In the genomic region with DNA sequence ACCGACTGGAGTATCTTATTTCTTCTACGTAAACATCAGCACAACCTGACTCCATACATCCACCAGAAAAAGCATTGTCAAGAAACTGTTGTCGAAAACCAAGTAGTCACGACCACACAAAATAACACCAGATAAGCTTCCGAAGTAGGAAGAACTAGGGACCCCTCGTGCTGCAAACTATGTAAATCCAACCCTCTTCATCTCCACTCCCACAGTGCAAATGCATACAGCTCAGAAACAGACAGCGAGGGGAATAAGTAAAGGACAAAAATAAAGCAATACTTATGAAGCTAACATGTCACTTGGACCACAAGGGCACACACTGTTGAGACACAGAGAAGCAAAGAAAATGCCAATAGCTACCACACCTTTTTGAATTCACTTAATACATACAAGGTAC, we compare ENCODE assay signal across 12 mouse cellular contexts. TPM values are rescaled to one million over a fixed set of nuclear protein-coding genes. Genes with fewer than 3 reads are reported as not detected.
A peak's percentile ranks its signal among the peaks of the same experiment; 100 is the strongest.
DNase-seq lines count a peak whose midpoint lies in the region; ATAC-seq and TF ChIP-seq lines count a peak whose summit lies in the region.
"Had no signal": no experiment of that assay in that cellular context is flagged by ENCODE, and none has a peak within 500 bp of the region (broad histone marks: within the 10 kb centered on the region; RNA-seq: fewer than 3 reads in every experiment).

No protein-coding gene starts in this region.

- intact Hi-C loops in heart, postnatal 14 days (cut with DNase I), result no loop called here

- peak overlapping the region; percentile 20 for H3K4me3 ChIP-seq in heart, embryonic 16.5 days (ENCODE audit: low read length)
- peak overlapping the region; percentile 89 for H3K4me3 ChIP-seq in embryonic facial prominence, embryonic 10.5 days
- H3K4me3 ChIP-seq in forebrain, postnatal 0 days (ENCODE audit: low read depth, low read length), result peak overlapping the region; percentile 70
- peak overlapping the region; percentile 66 for H3K4me3 ChIP-seq in midbrain, embryonic 14.5 days (replicated peaks; ENCODE audit: low read depth, low read length)

- no peak for ATAC-seq in heart, embryonic 16.5 days (replicated peaks; ENCODE audit: extremely low read depth, insufficient read depth, low FRiP score)
- no peak for ATAC-seq in forebrain, postnatal 0 days
- ATAC-seq in midbrain, embryonic 14.5 days (ENCODE audit: low FRiP score, low TSS enrichment), result no peak
- no peak for ATAC-seq in granulocyte monocyte progenitor cell, adult 5-6 weeks (replicated peaks; ENCODE audit: poor library complexity, severe bottlenecking)

- DNase-seq in heart, postnatal 14 days, result no peak
- DNase-seq in embryonic facial prominence, embryonic 10.5 days (ENCODE audit: low spot score), result no peak
- DNase-seq in forebrain, postnatal 0 days, result peak; percentile 76
- peak; percentile 39 for DNase-seq in midbrain, embryonic 14.5 days
- no peak for DNase-seq in urinary bladder, postnatal 10 days (ENCODE audit: low spot score)
- no peak for DNase-seq in cerebellum, postnatal 25 days
- DNase-seq: cerebellum, postnatal 10 days; right cerebral cortex, postnatal 25 days; thymus, postnatal 14 days had no signal

- 52% methylated on average over 7 of the region's 7 CpGs for WGBS in heart, embryonic 16.5 days
- WGBS in embryonic facial prominence, embryonic 10.5 days, result 81% methylated on average over 7 of the region's 7 CpGs
- WGBS in forebrain, postnatal 0 days, result 40% methylated on average over 7 of the region's 7 CpGs
- 36% methylated on average over 7 of the region's 7 CpGs for WGBS in midbrain, embryonic 14.5 days

- TF ChIP-seq CTCF in forebrain, postnatal 0 days (IDR thresholded peaks at IDR 0.05; ENCODE audit: low read depth), result no peak

- H3K4me1 ChIP-seq in heart, embryonic 16.5 days (ENCODE audit: control insufficient read depth, insufficient read depth, low read length), result peaks cover 53% of the 10 kb centered on the region
- peaks cover 79% of the 10 kb centered on the region for H3K4me1 ChIP-seq in embryonic facial prominence, embryonic 10.5 days
- no peaks in the 10 kb centered on the region; the same call in 1 of the 2 replicates for H3K4me1 ChIP-seq in forebrain, postnatal 0 days (ENCODE audit: insufficient read depth)
- H3K4me1 ChIP-seq in midbrain, embryonic 14.5 days (ENCODE audit: control insufficient read depth, insufficient read depth, low read length), result peaks cover 19% of the 10 kb centered on the region

- H3K36me3 ChIP-seq in heart, embryonic 16.5 days (ENCODE audit: control insufficient read depth, insufficient read depth), result 0 out of 2 replicates have a peak, but pooled peaks cover 2% of the 10 kb centered on the region
- H3K36me3 ChIP-seq in embryonic facial prominence, embryonic 10.5 days (replicated peaks), result peaks cover 65% of the 10 kb centered on the region
- H3K36me3 ChIP-seq in forebrain, postnatal 0 days (ENCODE audit: insufficient read depth), result no peaks in the 10 kb centered on the region
- H3K36me3 ChIP-seq in midbrain, embryonic 14.5 days (ENCODE audit: control insufficient read depth, insufficient read depth, low read length), result peaks cover 12% of the 10 kb centered on the region; the same call in 1 of the 2 replicates

- no peaks in the 10 kb centered on the region for H3K9me3 ChIP-seq in heart, embryonic 16.5 days (replicated peaks; ENCODE audit: control insufficient read depth, low read length)
- H3K9me3 ChIP-seq in embryonic facial prominence, embryonic 10.5 days, result no peaks in the 10 kb centered on the region
- no peaks in the 10 kb centered on the region for H3K9me3 ChIP-seq in forebrain, postnatal 0 days (ENCODE audit: low read length)
- no peaks in the 10 kb centered on the region for H3K9me3 ChIP-seq in midbrain, embryonic 14.5 days (ENCODE audit: control insufficient read depth, low read length)

- H3K27ac ChIP-seq in heart, embryonic 16.5 days (ENCODE audit: low read length), result peak overlapping the region; percentile 18; the same call in 1 of the 2 replicates
- no peak overlapping the region for H3K27ac ChIP-seq in embryonic facial prominence, embryonic 10.5 days (replicated peaks)
- H3K27ac ChIP-seq in forebrain, postnatal 0 days (ENCODE audit: low read depth, low read length), result peak overlapping the region; percentile 96
- H3K27ac ChIP-seq in midbrain, embryonic 14.5 days (replicated peaks; ENCODE audit: low read depth, low read length), result peak overlapping the region; percentile 43

- H3K27me3 ChIP-seq in heart, embryonic 16.5 days (ENCODE audit: control insufficient read depth, insufficient read depth, low read length), result no peaks in the 10 kb centered on the region
- H3K27me3 ChIP-seq in embryonic facial prominence, embryonic 10.5 days (replicated peaks; ENCODE audit: low read depth, poor library complexity, severe bottlenecking), result peaks cover 32% of the 10 kb centered on the region
- no peaks in the 10 kb centered on the region for H3K27me3 ChIP-seq in forebrain, postnatal 0 days (ENCODE audit: insufficient read depth, low read length)
- no peaks in the 10 kb centered on the region for H3K27me3 ChIP-seq in midbrain, embryonic 14.5 days (ENCODE audit: control insufficient read depth, insufficient read depth, low read length)

- H3K9ac ChIP-seq in heart, embryonic 16.5 days (ENCODE audit: low read length), result no peak overlapping the region; the same call in 1 of the 2 replicates
- H3K9ac ChIP-seq in forebrain, postnatal 0 days, result peak overlapping the region; percentile 94
- peak overlapping the region; percentile 46 for H3K9ac ChIP-seq in midbrain, embryonic 14.5 days (replicated peaks; ENCODE audit: low read length)

- H3K4me2 ChIP-seq in heart, embryonic 16.5 days (ENCODE audit: low read depth, low read length), result peak overlapping the region; percentile 90
- peak overlapping the region; percentile 61 for H3K4me2 ChIP-seq in forebrain, postnatal 0 days (ENCODE audit: low read depth)
- peak overlapping the region; percentile 59 for H3K4me2 ChIP-seq in midbrain, embryonic 14.5 days (ENCODE audit: low read length)
- H3K4me2 ChIP-seq: liver, embryonic 11.5 days had no signal

RNA-seq across cellular contexts. Expression of gene Meis2, which starts 8.8 kb away (rescaled TPM):
- polyA plus RNA-seq in heart, embryonic 16.5 days (2015; fragmentation: Nextera tagmentation; extraction: Ambion mirVana), result 22.1 and 22.6 TPM in 2 replicates
- total RNA-seq in heart, postnatal 14 days (2021), result 10 to 100 TPM; 19.9 to 21.3 TPM
- polyA plus RNA-seq in embryonic facial prominence, embryonic 10.5 days (2016; fragmentation: Nextera tagmentation; extraction: Ambion mirVana), result 67.0 and 71.9 TPM in 2 replicates
- 204 and 227 TPM in 2 replicates for total RNA-seq in forebrain, postnatal 0 days (2014; rRNA removed)
- polyA plus RNA-seq in forebrain, postnatal 0 days (2015; fragmentation: Nextera tagmentation; extraction: Ambion mirVana), result 85.5 and 106 TPM in 2 replicates
- 83.1 and 84.9 TPM in 2 replicates for polyA plus RNA-seq in midbrain, embryonic 14.5 days (2014; fragmentation: Nextera tagmentation; extraction: Ambion mirVana)
- not detected in 2 replicates for total RNA-seq in granulocyte monocyte progenitor cell, adult 5-6 weeks (2014; fragmentation: Nextera tagmentation)
- total RNA-seq in granulocyte monocyte progenitor cell, adult 5-6 weeks (2017), result not detected in 2 replicates

Comparison
In these comparisons a context has a peak if more than half of its experiments do, and no peak if none do; other contexts are left out.
1. H3K4me3 ChIP-seq: peak in every context shown above with its lines; median percentile 89 in embryonic facial prominence, embryonic 10.5 days; 70 in forebrain, postnatal 0 days; 66 in midbrain, embryonic 14.5 days; 20 in heart, embryonic 16.5 days.
2. DNase-seq: peak in forebrain, postnatal 0 days (single experiment) and midbrain, embryonic 14.5 days (single experiment); none in heart, postnatal 14 days (0 of 2), embryonic facial prominence, embryonic 10.5 days (single experiment), urinary bladder, postnatal 10 days (single experiment) and cerebellum, postnatal 25 days (0 of 2).
3. Peak in every context shown above with its lines, with median percentiles within 50 percentile points of each other: H3K4me2 ChIP-seq.